Mouse (Mus musculus) liver, embryonic 11.5 days (tissue): Measurements from ENCODE around the gene Adgrg6. TPM values are rescaled to one million over a fixed set of nuclear protein-coding genes. Genes with fewer than 3 reads are reported as not detected.

Experiments
- ATAC-seq: fragments of 200-750 bp; cut with Nextera tagmentation; replicated peaks from 2 replicates; pipeline ENCODE4 v1.8.0; 2017; ENCODE audit warnings: moderate number of reproducible peaks, mild to moderate bottlenecking, moderate TSS enrichment, moderate library complexity; ENCODE audit not compliant: low FRiP score
- DNase-seq: peaks from one replicate; pipeline ENCODE4 v3.0.0-alpha.2; 2017; ENCODE audit warnings: low spot score
- H3K27ac ChIP-seq: fragments of 300-500 bp; sonication (generic); 2 replicates; pipeline ENCODE4 v1.5.1; 2014; ENCODE audit warnings: mild to moderate bottlenecking, low read depth, low read length, control low read depth
- H3K27me3 ChIP-seq: fragments of 300-500 bp; sonication (generic); replicated peaks from 2 replicates; pipeline ENCODE4 v1.6.1; 2014; ENCODE audit warnings: low read length, mixed read lengths; ENCODE audit not compliant: control insufficient read depth, insufficient read depth
- H3K36me3 ChIP-seq: fragments of 300-500 bp; sonication (generic); 2 replicates; pipeline ENCODE4 v1.6.1; 2014; ENCODE audit warnings: mild to moderate bottlenecking, low read length, moderate library complexity, mixed read lengths; ENCODE audit not compliant: control insufficient read depth, insufficient read depth
- H3K4me1 ChIP-seq: fragments of 300-500 bp; sonication (generic); replicated peaks from 2 replicates; pipeline ENCODE4 v1.6.1; 2014; ENCODE audit warnings: low read length, mixed read lengths; ENCODE audit not compliant: control insufficient read depth, insufficient read depth
- H3K4me2 ChIP-seq: fragments of 300-500 bp; sonication (generic); 2 replicates; pipeline ENCODE4 v1.6.1; 2014; ENCODE audit warnings: mild to moderate bottlenecking, control low read depth, moderate library complexity
- H3K4me3 ChIP-seq: fragments of 300-500 bp; sonication (generic); 2 replicates; pipeline ENCODE4 v1.5.1; 2014; ENCODE audit warnings: low read depth, low read length, control low read depth
- H3K9ac ChIP-seq: fragments of 300-500 bp; sonication (generic); 2 replicates; pipeline ENCODE4 v1.6.1; 2014; ENCODE audit warnings: low read depth, low read length, control low read depth
- H3K9me3 ChIP-seq: fragments of 300-500 bp; sonication (generic); 2 replicates; pipeline ENCODE4 v1.6.1; 2016; ENCODE audit warnings: low read length, inconsistent platforms, mixed read lengths; ENCODE audit not compliant: control insufficient read depth
- WGBS: fragments of 180-500 bp; shearing (Covaris S2); extraction: QIAGEN DNeasy Blood & Tissue Kit; methylation state at CpG from one replicate; pipeline ENCODE4 v1.1.7; 2014; 5-methylcytosine and 5-hydroxymethylcytosine counted together
- polyA plus RNA-seq: library from polyadenylated mRNA; unstranded; fragments of >200 nt; fragmentation: Nextera tagmentation; extraction: Ambion mirVana; gene quantifications from 2 replicates; pipeline ENCODE4 v1.2.1, GENCODE M21; 2014

Gene Adgrg6
- polyA plus RNA-seq, 1 experiment from 2014 or later = 1.4 TPM

GRCm38 (mm10) chr10:14475641-14476040 lies 69.8 kb downstream of the Adgrg6 start:
- Histone ChIP-seq H3K9me3 (no peaks in the 10 kb centered on the region), H3K9ac (no peak overlapping the region), H3K4me3 (no peak overlapping the region), H3K27me3 (no peaks in the 10 kb centered on the region), H3K27ac (no peak overlapping the region), H3K36me3 (no peaks in the 10 kb centered on the region), H3K4me2 (no peak overlapping the region), H3K4me1 (no peaks in the 10 kb centered on the region)
- no peak for ATAC-seq
- DNase-seq = no peak
- WGBS = 75% methylated on average over 2 of the region's 2 CpGs

GRCm38 (mm10) chr10:14474541-14475305 lies 70.7 kb downstream of the Adgrg6 start:
- Histone ChIP-seq H3K4me1 (no peaks in the 10 kb centered on the region), H3K4me2 (no peak overlapping the region), H3K9ac (no peak overlapping the region), H3K4me3 (no peak overlapping the region), H3K9me3 (no peaks in the 10 kb centered on the region), H3K36me3 (no peaks in the 10 kb centered on the region), H3K27ac (no peak overlapping the region), H3K27me3 (no peaks in the 10 kb centered on the region)
- no peak for ATAC-seq
- DNase-seq = no peak
- 64% methylated on average over 8 of the region's 8 CpGs for WGBS

GRCm38 (mm10) chr10:14471039-14471550 lies 74.4 kb downstream of the Adgrg6 start:
- no peak overlapping the region for H3K27ac ChIP-seq
- no peak for ATAC-seq
- WGBS = 66% methylated on average over 5 of the region's 5 CpGs
- no peaks in the 10 kb centered on the region for H3K27me3 ChIP-seq
- H3K4me1 ChIP-seq = no peaks in the 10 kb centered on the region
- no peak overlapping the region for H3K4me2 ChIP-seq
- H3K36me3 ChIP-seq = no peaks in the 10 kb centered on the region
- no peak overlapping the region for H3K9ac ChIP-seq
- no peak for DNase-seq
- no peaks in the 10 kb centered on the region for H3K9me3 ChIP-seq
- no peak overlapping the region for H3K4me3 ChIP-seq

- no peak for DNase-seq
- no peak overlapping the region for H3K4me3 ChIP-seq
- no peaks in the 10 kb centered on the region for H3K9me3 ChIP-seq
Measured at GRCm38 (mm10) chr10:14468623-14469022, 76.8 kb downstream of the Adgrg6 start.

GRCm38 (mm10) chr10:14463796-14464511 lies 81.5 kb downstream of the Adgrg6 start:
- H3K27me3 ChIP-seq = no peaks in the 10 kb centered on the region
- no peaks in the 10 kb centered on the region for H3K36me3 ChIP-seq
- no peak for ATAC-seq
- no peak for DNase-seq
- WGBS = 67% methylated on average over 4 of the region's 4 CpGs
- no peak overlapping the region for H3K4me3 ChIP-seq
- H3K27ac ChIP-seq = no peak overlapping the region
- H3K9ac ChIP-seq = no peak overlapping the region
- 0 out of 2 replicates have a peak, but pooled peaks cover 2% of the 10 kb centered on the region for H3K4me1 ChIP-seq
- no peaks in the 10 kb centered on the region for H3K9me3 ChIP-seq
- H3K4me2 ChIP-seq = no peak overlapping the region

More at GRCm38 (mm10) chr10:14468623-14469022, 76.8 kb downstream of the Adgrg6 start:
- 76% methylated on average over 10 of the region's 10 CpGs for WGBS
- Histone ChIP-seq H3K27ac (no peak overlapping the region), H3K9ac (no peak overlapping the region), H3K4me2 (no peak overlapping the region), H3K36me3 (no peaks in the 10 kb centered on the region), H3K27me3 (no peaks in the 10 kb centered on the region), H3K4me1 (no peaks in the 10 kb centered on the region)
- ATAC-seq = no peak

GRCm38 (mm10) chr10:14460933-14461514 lies 84.4 kb downstream of the Adgrg6 start:
- peak overlapping the region; percentile 13; the same call in 1 of the 2 replicates for H3K27ac ChIP-seq
- no peak overlapping the region for H3K4me2 ChIP-seq
- H3K9ac ChIP-seq = no peak overlapping the region
- no peak for ATAC-seq
- no peaks in the 10 kb centered on the region for H3K36me3 ChIP-seq
- WGBS = 61% methylated on average over 4 of the region's 4 CpGs
- H3K4me3 ChIP-seq = no peak overlapping the region
- no peak for DNase-seq
- H3K27me3 ChIP-seq = no peaks in the 10 kb centered on the region
- no peaks in the 10 kb centered on the region for H3K9me3 ChIP-seq
- 0 out of 2 replicates have a peak, but pooled peaks cover 2% of the 10 kb centered on the region for H3K4me1 ChIP-seq

- DNase-seq = no peak
- ATAC-seq = peak; percentile 34; the same call in 1 of the 2 replicates
- Histone ChIP-seq H3K4me2 (no peak overlapping the region; the same call in 1 of the 2 replicates), H3K4me3 (no peak overlapping the region), H3K27me3 (no peaks in the 10 kb centered on the region), H3K9ac (no peak overlapping the region), H3K4me1 (0 out of 2 replicates have a peak, but pooled peaks cover 2% of the 10 kb centered on the region), H3K9me3 (no peaks in the 10 kb centered on the region), H3K27ac (no peak overlapping the region), H3K36me3 (no peaks in the 10 kb centered on the region)
- whole genome bisulfite sequencing = 22% methylated on average over 5 of the region's 5 CpGs
Measured at GRCm38 (mm10) chr10:14460252-14460932, 85.1 kb downstream of the Adgrg6 start.

GRCm38 (mm10) chr10:14459819-14460218 lies 85.6 kb downstream of the Adgrg6 start:
- Histone ChIP-seq H3K27ac (no peak overlapping the region), H3K4me3 (no peak overlapping the region), H3K36me3 (no peaks in the 10 kb centered on the region), H3K27me3 (no peaks in the 10 kb centered on the region), H3K9me3 (no peaks in the 10 kb centered on the region), H3K4me2 (no peak overlapping the region; the same call in 1 of the 2 replicates), H3K9ac (no peak overlapping the region), H3K4me1 (0 out of 2 replicates have a peak, but pooled peaks cover 2% of the 10 kb centered on the region)
- WGBS = 52% methylated on average over 7 of the region's 7 CpGs
- ATAC-seq (no peak), DNase-seq (no peak)
